Mouse (Mus musculus) thymus, adult 2 months (tissue): Measurements from ENCODE around the gene Acad11. TPM values are rescaled to one million over a fixed set of nuclear protein-coding genes. Genes with fewer than 3 reads are reported as not detected.

Experiments
- DNase-seq: peaks from one replicate; pipeline ENCODE4 v3.0.0; 2021
- H3K27ac ChIP-seq: fragments of 200-500 bp; 2 replicates; pipeline ENCODE4 v1.5.1; 2012; ENCODE audit warnings: low read length, control low read depth; ENCODE audit not compliant: control insufficient read depth, insufficient read depth
- H3K27me3 ChIP-seq: fragments of 200-500 bp; 2 replicates; pipeline ENCODE4 v1.6.1; 2012; ENCODE audit warnings: mild to moderate bottlenecking, low read length, moderate library complexity, mixed read lengths; ENCODE audit not compliant: control insufficient read depth, insufficient read depth
- H3K36me3 ChIP-seq: fragments of 200-500 bp; 2 replicates; pipeline ENCODE4 v1.6.1; 2012; ENCODE audit warnings: mild to moderate bottlenecking, low read length, moderate library complexity; ENCODE audit not compliant: control insufficient read depth, insufficient read depth
- H3K4me1 ChIP-seq: fragments of 200-500 bp; replicated peaks from 2 replicates; pipeline ENCODE4 v1.6.1; 2012; ENCODE audit warnings: low read length; ENCODE audit not compliant: control insufficient read depth, insufficient read depth
- H3K4me3 ChIP-seq: fragments of 200-500 bp; 2 replicates; pipeline ENCODE4 v1.5.1; 2012; ENCODE audit warnings: mild to moderate bottlenecking, low read length, control low read depth, moderate library complexity; ENCODE audit not compliant: control insufficient read depth, insufficient read depth
- CTCF ChIP-seq: fragments of 200-500 bp; IDR thresholded peaks from 2 replicates; pipeline ENCODE4 v1.5.1; 2012; ENCODE audit warnings: mild to moderate bottlenecking, control low read depth, low read length, moderate library complexity, borderline replicate concordance; ENCODE audit not compliant: control insufficient read depth, poor library complexity, insufficient read depth; ENCODE audit errors: extremely low read depth
- POLR2A ChIP-seq: fragments of 200-500 bp; IDR thresholded peaks from 2 replicates; pipeline ENCODE4 v1.6.1; 2012; ENCODE audit warnings: mild to moderate bottlenecking, low read length, control low read depth, moderate library complexity; ENCODE audit not compliant: control insufficient read depth, poor library complexity, insufficient read depth; ENCODE audit errors: extremely low read depth
- WGBS: fragments of 180-500 bp; shearing (Covaris S2); methylation state at CpG from one replicate; pipeline ENCODE4 v1.1.7; 2018; 5-methylcytosine and 5-hydroxymethylcytosine counted together
- polyA plus RNA-seq: library from polyadenylated mRNA; depleted of rRNA; stranded (reverse); fragments of >200 nt; gene quantifications from 2 replicates; pipeline ENCODE4 v1.2.3, GENCODE M21; 2012; rRNA removed

Gene Acad11
- polyA plus RNA-seq, 1 experiment, result 22.4 TPM

DNA sequence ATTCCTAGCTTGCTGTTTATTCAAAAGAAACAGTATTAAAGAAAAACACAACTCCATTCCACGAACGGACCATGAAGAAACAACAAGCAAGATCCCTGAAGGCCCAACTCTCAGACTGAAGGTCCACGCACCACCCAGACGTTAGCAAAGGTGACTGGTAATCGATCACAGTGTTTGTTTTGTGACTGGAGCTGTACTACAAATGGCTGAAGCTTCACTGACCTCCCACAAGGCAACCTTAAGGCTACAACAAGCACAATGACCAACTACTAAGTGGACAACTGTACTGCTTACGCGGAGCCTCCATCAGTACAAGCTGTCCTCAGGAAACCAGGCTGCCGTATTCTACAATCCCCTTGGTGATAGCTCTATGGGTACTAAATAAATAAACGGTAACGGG, 106.8 kb downstream of the Acad11 start:
- Histone ChIP-seq H3K27me3 (no peaks in the 10 kb centered on the region), H3K27ac (no peak overlapping the region), H3K36me3 (peaks cover 55% of the 10 kb centered on the region), H3K4me3 (no peak overlapping the region), H3K4me1 (no peaks in the 10 kb centered on the region)
- no peak for DNase-seq
- whole genome bisulfite sequencing, result 97% methylated on average over 10 of the region's 10 CpGs
- TF ChIP-seq POLR2A, result no peak
- TF ChIP-seq CTCF, result no peak

DNA sequence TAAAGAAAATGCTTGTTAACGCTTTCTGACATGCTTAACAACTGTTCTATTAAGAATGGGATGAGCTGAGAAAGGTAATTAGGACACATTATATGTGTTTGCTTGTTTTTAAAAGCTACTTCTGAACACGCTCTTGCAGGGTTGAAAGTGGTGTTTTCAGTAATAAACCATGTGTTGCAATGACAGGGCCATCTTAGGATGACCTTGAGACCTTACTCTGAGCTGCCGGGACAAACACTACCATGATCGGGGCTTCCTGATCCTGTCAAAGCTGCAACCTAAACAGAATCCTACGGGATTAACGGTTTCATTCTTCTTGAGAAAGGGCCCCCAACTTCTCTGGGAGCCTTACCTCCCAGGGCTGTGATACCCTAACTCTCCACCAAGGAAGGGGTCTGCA, 108.5 kb downstream of the Acad11 start:
- no peak overlapping the region for H3K4me3 ChIP-seq
- DNase-seq, result no peak
- no peaks in the 10 kb centered on the region for H3K27me3 ChIP-seq
- H3K36me3 ChIP-seq, result peaks cover 57% of the 10 kb centered on the region
- no peaks in the 10 kb centered on the region for H3K4me1 ChIP-seq
- H3K27ac ChIP-seq, result no peak overlapping the region
- no peak for TF ChIP-seq CTCF
- TF ChIP-seq POLR2A, result no peak
- WGBS, result 98% methylated on average over 6 of the region's 6 CpGs

DNA sequence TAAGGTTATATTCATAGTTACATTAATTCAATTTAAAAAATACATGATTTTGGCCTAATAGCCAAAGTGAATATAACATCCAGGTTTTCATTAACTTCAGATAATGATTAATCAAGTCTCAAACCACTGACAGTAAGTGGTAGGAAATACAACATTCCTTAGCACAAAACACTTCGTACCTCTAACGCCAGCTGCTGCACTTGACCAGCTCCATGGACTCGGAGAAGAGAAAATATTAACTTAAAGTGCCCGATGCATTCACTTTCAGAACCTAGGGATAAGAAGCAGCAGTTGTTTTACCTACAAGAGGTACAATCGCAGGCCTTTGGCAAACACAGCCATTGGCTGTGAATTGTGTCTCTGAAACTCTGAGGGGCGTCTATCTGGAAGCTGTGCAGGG, 109.2 kb downstream of the Acad11 start:
- Histone ChIP-seq H3K27ac (no peak overlapping the region), H3K36me3 (peaks cover 59% of the 10 kb centered on the region), H3K4me1 (no peaks in the 10 kb centered on the region), H3K4me3 (no peak overlapping the region), H3K27me3 (no peaks in the 10 kb centered on the region)
- TF ChIP-seq POLR2A, result no peak
- no peak for TF ChIP-seq CTCF
- no peak for DNase-seq
- 98% methylated on average over 6 of the region's 6 CpGs for WGBS

Other genes starting within 250 kb of the Acad11 start
- gene Nphp3, start 60.8 kb upstream of the Acad11 start, polyA plus RNA-seq, result 3.8 and 4.9 TPM in 2 replicates
- not detected in 2 replicates for gene Gm28305, start 22.7 kb upstream of the Acad11 start, polyA plus RNA-seq
- gene Uba5, start 243 bp upstream of the Acad11 start, polyA plus RNA-seq, result 16.8 and 19.1 TPM in 2 replicates
- 9.1 and 13.6 TPM in 2 replicates for gene Ackr4, start 63.6 kb downstream of the Acad11 start, polyA plus RNA-seq
- 59.7 and 71.9 TPM in 2 replicates for gene Dnajc13, start 199.6 kb downstream of the Acad11 start, polyA plus RNA-seq